Mouse (Mus musculus): ENCODE data around the gene Gm14410.
"Not testable (repeated sequence)": the region's sequence is repeated elsewhere in the genome, so short reads cannot be mapped to it uniquely, and the experiment has no call there.

The Gm14410 gene

GRCm38 (mm10) chr2:177206341-177206740 lies at the start of gene Gm14410:
Gm14410 (minus strand) TSS chr2:177206421.
- not testable (repeated sequence) for DNase-seq (ENCODE audit: low read depth)

GRCm38 (mm10) chr2:177247449-177247848 lies 41.2 kb upstream of the Gm14410 start:
- DNase-seq (ENCODE audit: low read depth), result not testable (repeated sequence)

- not testable (repeated sequence) for DNase-seq (ENCODE audit: low read depth)
These were observed 24.2 kb upstream of the Gm14410 start for GRCm38 (mm10) chr2:177230461-177230860.

- peak; percentile 2 for DNase-seq (ENCODE audit: low read depth)
These were observed 33.5 kb downstream of the Gm14410 start for GRCm38 (mm10) chr2:177172749-177173148.
